Mouse (Mus musculus) CH12.LX (cell line): ENCODE data around the gene Col18a1.

Experiments
- CTCF ChIP-seq, 2 experiments: IDR thresholded peaks in 1 of 2; conservative IDR thresholded peaks in 1 of 2; 2 replicates each; pipeline ENCODE4 v1.5.1; 2011 to 2012; ENCODE audit warnings: low read depth in 2 of 2, low read length in 2 of 2, improper control_type of control experiment in 1 of 2, inconsistent platforms in 1 of 2, mild to moderate bottlenecking in 1 of 2, moderate library complexity in 1 of 2
- E2F4 ChIP-seq: IDR thresholded peaks from 2 replicates; pipeline ENCODE4 v1.6.1; 2011; ENCODE audit warnings: low read depth, low read length, improper control_type of control experiment; ENCODE audit not compliant: insufficient replicate concordance
- ELF1 ChIP-seq: IDR thresholded peaks from 2 replicates; pipeline ENCODE4 v1.6.1; 2014; ENCODE audit warnings: low read depth, mild to moderate bottlenecking, inconsistent platforms, low read length, improper control_type of control experiment
- EP300 ChIP-seq: IDR thresholded peaks from 2 replicates; pipeline ENCODE4 v1.6.1; 2011; ENCODE audit warnings: low read length, improper control_type of control experiment
- HCFC1 ChIP-seq: IDR thresholded peaks from 2 replicates; pipeline ENCODE4 v1.6.1; 2012; ENCODE audit warnings: low read depth, mild to moderate bottlenecking, inconsistent platforms, low read length, improper control_type of control experiment
- MAX ChIP-seq: IDR thresholded peaks from 2 replicates; pipeline ENCODE4 v1.6.1; 2011; ENCODE audit warnings: low read length, improper control_type of control experiment
- MEF2A ChIP-seq: IDR thresholded peaks from 2 replicates; pipeline ENCODE4 v1.6.1; 2014; ENCODE audit warnings: low read depth, mild to moderate bottlenecking, inconsistent platforms, low read length, improper control_type of control experiment, borderline replicate concordance
- NRF1 ChIP-seq: IDR thresholded peaks from 2 replicates; pipeline ENCODE4 v1.6.1; 2014; ENCODE audit warnings: low read depth, mild to moderate bottlenecking, inconsistent platforms, low read length, improper control_type of control experiment, moderate library complexity
- POLR2A ChIP-seq: IDR thresholded peaks from 2 replicates; pipeline ENCODE4 v1.6.1; 2011; ENCODE audit warnings: low read depth, mild to moderate bottlenecking, improper control_type of control experiment, low read length
- RCOR1 ChIP-seq: conservative IDR thresholded peaks from 2 replicates; pipeline ENCODE4 v1.6.1; 2012; ENCODE audit warnings: low read depth, mild to moderate bottlenecking, inconsistent platforms, low read length, improper control_type of control experiment
- SIN3A ChIP-seq: IDR thresholded peaks from 2 replicates; pipeline ENCODE4 v1.6.1; 2012; ENCODE audit warnings: low read length, improper control_type of control experiment, inconsistent platforms
- ZC3H11A ChIP-seq: IDR thresholded peaks from 2 replicates; pipeline ENCODE4 v1.6.1; 2012; ENCODE audit warnings: low read depth, mild to moderate bottlenecking, inconsistent platforms, low read length, improper control_type of control experiment
- ZMIZ1 ChIP-seq: IDR thresholded peaks from 2 replicates; pipeline ENCODE4 v1.6.1; 2012; ENCODE audit warnings: low read depth, mild to moderate bottlenecking, inconsistent platforms, low read length, improper control_type of control experiment

DNA sequence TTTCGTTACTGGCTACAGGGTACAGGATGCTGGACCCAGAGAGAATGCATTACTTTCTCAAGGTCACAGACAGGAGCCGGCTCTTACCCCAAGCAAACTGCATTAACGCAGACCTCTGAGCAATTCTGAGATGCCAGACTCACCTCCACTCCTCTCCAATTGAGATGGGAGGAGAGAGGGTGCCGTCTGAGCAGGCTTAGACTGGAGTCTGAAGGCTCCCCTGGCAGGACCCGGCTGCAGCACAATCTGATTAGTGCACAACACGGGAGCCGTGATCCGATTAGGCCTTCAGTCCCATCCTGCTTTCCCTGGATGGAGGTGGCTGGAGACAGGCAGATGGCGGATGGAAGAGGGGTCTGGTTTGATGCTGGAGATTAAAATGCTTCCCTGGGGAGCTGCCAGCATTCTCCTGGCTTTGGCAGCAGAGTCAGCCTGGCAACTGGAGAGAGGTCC is 158.2 kb downstream of the Col18a1 start:
- TF ChIP-seq RCOR1 (no peak), SIN3A (no peak), MAX (no peak), ZC3H11A (no peak), EP300 (no peak), ELF1 (no peak), CTCF (conservative IDR thresholded peaks at IDR 0.05 in 1 of 2, IDR thresholded peaks at IDR 0.05 in 1 of 2; ENCODE audit: low read depth in 2 of 2, low read length in 2 of 2) (no peak), HCFC1 (no peak), NRF1 (no peak), E2F4 (no peak), POLR2A (no peak), MEF2A (no peak), ZMIZ1 (no peak)
